Mouse (Mus musculus) CH12.LX (cell line): ENCODE measurements around the gene Chic2.

Source experiments
- CHD2 ChIP-seq: IDR thresholded peaks from 2 replicates; pipeline ENCODE4 v1.6.1; 2011; ENCODE audit warnings: low read length, improper control_type of control experiment
- CTCF ChIP-seq, 2 experiments: IDR thresholded peaks in 1 of 2; conservative IDR thresholded peaks in 1 of 2; 2 replicates each; pipeline ENCODE4 v1.5.1; 2011 to 2012; ENCODE audit warnings: low read depth in 2 of 2, low read length in 2 of 2, improper control_type of control experiment in 1 of 2, inconsistent platforms in 1 of 2, mild to moderate bottlenecking in 1 of 2, moderate library complexity in 1 of 2
- EP300 ChIP-seq: IDR thresholded peaks from 2 replicates; pipeline ENCODE4 v1.6.1; 2011; ENCODE audit warnings: low read length, improper control_type of control experiment
- ETS1 ChIP-seq: conservative IDR thresholded peaks from 2 replicates; pipeline ENCODE4 v1.6.1; 2012; ENCODE audit warnings: low read depth, mild to moderate bottlenecking, inconsistent platforms, low read length, improper control_type of control experiment, moderate library complexity
- HCFC1 ChIP-seq: IDR thresholded peaks from 2 replicates; pipeline ENCODE4 v1.6.1; 2012; ENCODE audit warnings: low read depth, mild to moderate bottlenecking, inconsistent platforms, low read length, improper control_type of control experiment
- KAT2A ChIP-seq: IDR thresholded peaks from 2 replicates; pipeline ENCODE4 v1.6.1; 2012; ENCODE audit warnings: low read length, improper control_type of control experiment, inconsistent platforms; ENCODE audit not compliant: insufficient replicate concordance
- MAFK ChIP-seq: IDR thresholded peaks from 2 replicates; pipeline ENCODE4 v1.6.1; 2011; ENCODE audit warnings: low read length, improper control_type of control experiment; ENCODE audit not compliant: insufficient replicate concordance
- MAX ChIP-seq: IDR thresholded peaks from 2 replicates; pipeline ENCODE4 v1.6.1; 2011; ENCODE audit warnings: low read length, improper control_type of control experiment
- POLR2A ChIP-seq: IDR thresholded peaks from 2 replicates; pipeline ENCODE4 v1.6.1; 2011; ENCODE audit warnings: low read depth, mild to moderate bottlenecking, improper control_type of control experiment, low read length
- USF1 ChIP-seq: IDR thresholded peaks from 2 replicates; pipeline ENCODE4 v1.6.1; 2014; ENCODE audit warnings: low read depth, mild to moderate bottlenecking, inconsistent platforms, low read length, improper control_type of control experiment

- no peak for TF ChIP-seq CTCF (conservative IDR thresholded peaks at IDR 0.05 in 1 of 2, IDR thresholded peaks at IDR 0.05 in 1 of 2; ENCODE audit: low read depth in 2 of 2, low read length in 2 of 2)
- no peak for TF ChIP-seq POLR2A
- no peak for TF ChIP-seq MAX
- no peak for TF ChIP-seq USF1
- no peak for TF ChIP-seq CHD2
- no peak for TF ChIP-seq MAFK
- TF ChIP-seq HCFC1 = no peak
- no peak for TF ChIP-seq KAT2A
- TF ChIP-seq EP300 = no peak
- TF ChIP-seq ETS1 = no peak
These were observed 96.1 kb downstream of the Chic2 start for GRCm38 (mm10) chr5:74948482-74948881.
